Mouse (Mus musculus) E14TG2a.4 (cell line): ENCODE measurements around the gene Cpb2.

ENCODE experiments used
- H3K27me3 ChIP-seq: 2 replicates; pipeline ENCODE4 v1.6.1; 2014; ENCODE audit warnings: low read length, control low read depth; ENCODE audit not compliant: insufficient read depth
- H3K36me3 ChIP-seq: 2 replicates; pipeline ENCODE4 v1.6.1; 2014; ENCODE audit warnings: low read length, control low read depth; ENCODE audit not compliant: insufficient read depth
- H3K4me1 ChIP-seq: replicated peaks from 2 replicates; pipeline ENCODE4 v1.6.1; 2014; ENCODE audit warnings: low read depth, low read length, control low read depth
- H3K4me3 ChIP-seq: replicated peaks from 2 replicates; pipeline ENCODE4 v1.5.1; 2014; ENCODE audit warnings: mild to moderate bottlenecking, low read length
- H3K9me3 ChIP-seq: 2 replicates; pipeline ENCODE4 v1.6.1; 2014; ENCODE audit warnings: low read length, control low read depth
- CTCF ChIP-seq: conservative IDR thresholded peaks from 2 replicates; pipeline ENCODE4 v1.5.1; 2014; ENCODE audit warnings: low read length
- NANOG ChIP-seq: IDR thresholded peaks from 2 replicates; pipeline ENCODE4 v1.6.1; 2014; ENCODE audit warnings: borderline replicate concordance, low read length, mixed read lengths
- POU5F1 ChIP-seq: IDR thresholded peaks from 2 replicates; pipeline ENCODE4 v1.6.1; 2014; ENCODE audit warnings: low read length, borderline replicate concordance

Cpb2 gene

GRCm38 (mm10) chr14:75279716-75280115, 37.6 kb downstream of the Cpb2 start:
- Histone ChIP-seq H3K4me1 (no peaks in the 10 kb centered on the region; the same call in 1 of the 2 replicates), H3K4me3 (no peak overlapping the region), H3K36me3 (no peaks in the 10 kb centered on the region), H3K27me3 (no peaks in the 10 kb centered on the region), H3K9me3 (no peaks in the 10 kb centered on the region)
- TF ChIP-seq NANOG (no peak), CTCF (no peak), POU5F1 (no peak)

- Histone ChIP-seq H3K36me3 (no peaks in the 10 kb centered on the region), H3K27me3 (no peaks in the 10 kb centered on the region), H3K4me3 (no peak overlapping the region), H3K9me3 (no peaks in the 10 kb centered on the region), H3K4me1 (peaks cover 6% of the 10 kb centered on the region)
- no peak for TF ChIP-seq CTCF
- TF ChIP-seq POU5F1 = no peak
- TF ChIP-seq NANOG = no peak
Observed at GRCm38 (mm10) chr14:75280406-75280805, 38.3 kb downstream of the Cpb2 start.

GRCm38 (mm10) chr14:75283609-75284192, 41.6 kb downstream of the Cpb2 start:
- no peak for TF ChIP-seq NANOG
- TF ChIP-seq POU5F1 = no peak
- TF ChIP-seq CTCF = no peak
- no peaks in the 10 kb centered on the region for H3K27me3 ChIP-seq
- H3K36me3 ChIP-seq = no peaks in the 10 kb centered on the region
- peak overlapping the region; percentile 99 for H3K4me3 ChIP-seq
- no peaks in the 10 kb centered on the region for H3K9me3 ChIP-seq
- peaks cover 11% of the 10 kb centered on the region for H3K4me1 ChIP-seq

- H3K27me3 ChIP-seq = no peaks in the 10 kb centered on the region
- no peaks in the 10 kb centered on the region for H3K9me3 ChIP-seq
- H3K4me1 ChIP-seq = peaks cover 11% of the 10 kb centered on the region
- no peaks in the 10 kb centered on the region for H3K36me3 ChIP-seq
- TF ChIP-seq CTCF (no peak), POU5F1 (no peak), NANOG (no peak)
- H3K4me3 ChIP-seq = peak within 1 kb of the TSS; percentile 99
Observed at GRCm38 (mm10) chr14:75284193-75284915, 42.3 kb downstream of the Cpb2 start, which contains the start of gene Zc3h13. Gene Zc3h13 (plus strand): TSS chr14:75284373.

- Histone ChIP-seq H3K36me3 (no peaks in the 10 kb centered on the region; the same call in 1 of the 2 replicates), H3K4me3 (no peak overlapping the region), H3K27me3 (no peaks in the 10 kb centered on the region), H3K9me3 (no peaks in the 10 kb centered on the region), H3K4me1 (peaks cover 14% of the 10 kb centered on the region)
- TF ChIP-seq POU5F1 = no peak
- no peak for TF ChIP-seq CTCF
- no peak for TF ChIP-seq NANOG
Observed at GRCm38 (mm10) chr14:75301081-75301480, 59.0 kb downstream of the Cpb2 start.

- Histone ChIP-seq H3K4me1 (peaks cover 14% of the 10 kb centered on the region), H3K36me3 (0 out of 2 replicates have a peak, but pooled peaks cover 3% of the 10 kb centered on the region), H3K9me3 (no peaks in the 10 kb centered on the region), H3K27me3 (no peaks in the 10 kb centered on the region), H3K4me3 (no peak overlapping the region)
- TF ChIP-seq POU5F1 (no peak), NANOG (no peak), CTCF (no peak)
Observed at GRCm38 (mm10) chr14:75303807-75304206, 61.7 kb downstream of the Cpb2 start.

- Histone ChIP-seq H3K9me3 (no peaks in the 10 kb centered on the region), H3K36me3 (peaks cover 9% of the 10 kb centered on the region), H3K27me3 (no peaks in the 10 kb centered on the region), H3K4me3 (no peak overlapping the region), H3K4me1 (peaks cover 14% of the 10 kb centered on the region)
- TF ChIP-seq NANOG (no peak), POU5F1 (no peak), CTCF (no peak)
Observed at GRCm38 (mm10) chr14:75307855-75308254, 65.8 kb downstream of the Cpb2 start.

GRCm38 (mm10) chr14:75309336-75309992, 67.4 kb downstream of the Cpb2 start:
- no peaks in the 10 kb centered on the region for H3K9me3 ChIP-seq
- H3K27me3 ChIP-seq = no peaks in the 10 kb centered on the region
- H3K4me1 ChIP-seq = peaks cover 2% of the 10 kb centered on the region
- peaks cover 10% of the 10 kb centered on the region for H3K36me3 ChIP-seq
- TF ChIP-seq POU5F1 = no peak
- no peak; the same call in 1 of the 2 replicates for TF ChIP-seq CTCF
- TF ChIP-seq NANOG = no peak
- H3K4me3 ChIP-seq = no peak overlapping the region
